Mouse (Mus musculus) 416B (cell line): Measurements from ENCODE around the gene Nutf2.
A peak's percentile ranks its signal among the peaks of the same experiment; 100 is the strongest.

Experiments used
- DNase-seq: peaks from one replicate; pipeline ENCODE4 v3.0.0; 2011; ENCODE audit warnings: low read depth

Gene Nutf2

DNA sequence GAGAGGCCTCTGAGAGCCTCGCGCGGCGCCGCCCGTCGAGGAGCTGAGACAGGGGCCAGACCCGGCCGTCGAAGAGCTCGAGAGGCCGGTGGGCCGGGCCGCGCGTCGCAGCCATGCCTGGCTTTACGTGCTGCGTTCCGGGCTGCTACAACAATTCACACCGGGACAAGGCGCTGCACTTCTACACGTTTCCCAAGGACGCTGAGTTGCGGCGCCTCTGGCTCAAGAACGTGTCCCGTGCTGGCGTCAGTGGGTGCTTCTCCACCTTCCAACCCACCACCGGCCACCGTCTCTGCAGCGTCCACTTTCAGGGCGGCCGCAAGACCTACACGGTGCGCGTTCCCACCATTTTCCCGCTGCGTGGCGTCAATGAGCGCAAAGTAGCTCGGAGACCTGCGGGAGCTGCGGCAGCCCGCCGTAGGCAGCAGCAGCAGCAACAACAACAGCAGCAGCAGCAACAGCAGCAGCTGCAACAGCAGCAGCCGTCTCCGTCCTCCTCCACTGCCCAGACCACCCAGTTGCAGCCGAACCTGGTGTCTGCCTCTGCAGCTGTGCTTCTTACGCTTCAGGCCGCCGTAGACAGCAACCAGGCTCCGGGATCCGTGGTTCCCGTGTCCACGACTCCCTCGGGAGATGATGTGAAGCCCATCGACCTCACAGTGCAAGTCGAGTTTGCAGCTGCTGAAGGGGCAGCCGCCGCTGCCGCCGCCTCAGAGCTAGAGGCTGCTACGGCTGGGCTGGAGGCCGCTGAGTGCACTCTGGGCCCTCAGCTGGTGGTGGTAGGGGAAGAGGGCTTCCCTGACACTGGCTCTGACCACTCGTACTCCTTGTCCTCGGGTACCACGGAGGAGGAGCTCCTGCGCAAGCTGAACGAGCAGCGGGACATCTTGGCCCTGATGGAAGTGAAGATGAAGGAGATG is 4.9 kb upstream of the Nutf2 start:
- DNase-seq: peak; percentile 60

GRCm38 (mm10) chr8:105856168-105856835 is 4.1 kb upstream of the Nutf2 start:
- no peak for DNase-seq

DNA sequence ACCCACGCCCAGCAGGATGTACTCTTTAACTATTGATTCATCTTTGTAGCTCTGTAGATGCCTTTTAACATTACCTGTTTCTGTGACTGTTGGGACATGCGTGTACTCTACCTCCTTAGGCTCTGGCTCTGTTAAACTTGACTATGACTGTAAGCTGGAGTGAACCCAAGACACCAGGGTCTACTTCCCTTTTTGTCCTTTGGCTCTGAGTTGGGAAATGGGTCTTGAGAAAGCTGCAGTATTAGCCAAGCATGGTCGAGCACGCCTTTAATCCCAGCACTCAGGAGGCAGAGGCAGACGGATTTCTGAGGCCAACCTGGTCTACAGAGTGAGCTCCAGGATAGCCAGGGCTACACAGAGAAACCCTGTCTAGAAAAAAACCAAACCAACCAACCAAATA is 1.9 kb upstream of the Nutf2 start:
- DNase-seq: peak; percentile 76

DNA sequence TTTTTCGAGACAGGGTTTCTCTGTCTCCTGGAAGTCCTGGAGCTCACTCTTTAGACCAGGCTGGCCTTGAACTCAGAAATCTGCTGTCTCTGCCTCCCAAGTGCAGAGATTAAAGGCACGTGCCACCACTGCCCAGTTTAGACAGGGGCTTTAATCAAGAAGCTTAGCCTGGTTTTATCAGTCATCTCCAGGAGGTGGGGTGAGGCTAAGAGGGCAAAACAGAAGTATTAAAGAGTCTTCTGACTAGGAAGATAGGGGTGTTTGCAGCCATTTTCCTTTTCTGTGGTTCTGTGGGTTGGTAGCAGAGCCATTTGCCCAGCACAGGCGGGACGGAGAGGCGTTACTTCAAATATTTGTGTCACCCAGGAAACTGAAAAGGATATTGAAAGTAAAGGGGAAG is 1.1 kb upstream of the Nutf2 start:
- peak; percentile 81 for DNase-seq

DNA sequence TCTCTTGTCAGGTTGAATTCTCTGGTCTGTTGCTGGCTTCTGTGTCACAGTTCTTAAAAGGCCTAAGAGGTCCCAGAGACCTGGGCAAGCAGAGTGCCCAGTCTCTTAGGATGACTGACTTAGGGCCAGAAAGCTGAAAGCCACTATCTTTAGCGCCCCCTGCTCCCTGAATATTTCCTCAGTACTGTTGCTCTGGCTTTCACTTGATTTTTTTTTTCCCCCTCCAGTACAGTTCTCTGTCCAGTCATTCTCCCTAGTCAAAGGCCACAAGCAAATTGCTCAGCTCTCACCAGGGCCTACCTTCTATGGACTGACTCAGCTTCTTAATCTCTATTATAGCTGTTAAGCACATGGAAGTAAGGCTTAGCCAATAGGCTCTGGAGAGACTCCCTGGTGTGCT is 1.6 kb downstream of the Nutf2 start:
- DNase-seq: peak; percentile 82

- DNase-seq: peak; percentile 55
These were observed 6.1 kb downstream of the Nutf2 start for GRCm38 (mm10) chr8:105866364-105867029.

- DNase-seq: peak; percentile 28
These were observed 13.9 kb downstream of the Nutf2 start for GRCm38 (mm10) chr8:105874301-105874700.

DNA sequence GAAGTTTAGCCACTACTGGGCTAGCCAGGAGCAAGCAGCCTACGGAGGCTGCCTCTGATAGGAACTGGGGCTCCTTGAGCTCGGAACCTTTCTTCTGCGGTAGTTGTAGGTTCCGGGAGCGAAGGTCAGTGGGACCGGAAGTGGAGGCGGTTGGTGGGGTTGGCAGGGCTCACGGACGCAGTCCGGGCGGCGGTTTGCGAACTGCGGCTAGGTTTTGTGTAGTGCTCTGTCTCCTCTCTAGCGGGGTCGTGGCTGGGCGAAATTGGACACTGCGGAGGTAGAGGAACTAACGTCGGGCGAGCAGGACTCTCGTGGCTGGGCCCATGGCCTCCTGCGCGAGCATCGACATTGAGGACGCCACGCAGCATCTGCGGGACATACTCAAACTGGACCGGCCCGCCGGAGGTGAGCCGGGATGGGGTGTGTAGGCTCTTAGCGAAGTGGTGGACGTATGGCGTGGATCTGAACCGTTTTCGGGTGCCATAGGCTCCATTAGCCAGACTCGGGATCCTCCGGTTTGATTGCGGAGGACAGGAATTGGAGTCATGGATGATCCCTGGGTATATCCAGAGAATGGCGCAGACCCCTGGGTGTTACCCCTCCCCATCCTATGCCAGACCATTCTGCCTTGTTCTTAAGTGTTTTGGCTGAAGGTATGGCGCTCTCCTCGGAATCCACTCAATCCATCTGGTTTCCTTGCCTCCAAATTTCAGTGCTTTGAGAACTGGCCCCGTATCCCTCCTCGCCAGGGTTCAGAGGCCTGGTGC is 20.6 kb downstream of the Nutf2 start, which contains the start of gene Edc4:
Edc4 (plus strand) TSS at position 128 of the 767 bp plus-strand sequence.
- DNase-seq: peak; percentile 89

DNA sequence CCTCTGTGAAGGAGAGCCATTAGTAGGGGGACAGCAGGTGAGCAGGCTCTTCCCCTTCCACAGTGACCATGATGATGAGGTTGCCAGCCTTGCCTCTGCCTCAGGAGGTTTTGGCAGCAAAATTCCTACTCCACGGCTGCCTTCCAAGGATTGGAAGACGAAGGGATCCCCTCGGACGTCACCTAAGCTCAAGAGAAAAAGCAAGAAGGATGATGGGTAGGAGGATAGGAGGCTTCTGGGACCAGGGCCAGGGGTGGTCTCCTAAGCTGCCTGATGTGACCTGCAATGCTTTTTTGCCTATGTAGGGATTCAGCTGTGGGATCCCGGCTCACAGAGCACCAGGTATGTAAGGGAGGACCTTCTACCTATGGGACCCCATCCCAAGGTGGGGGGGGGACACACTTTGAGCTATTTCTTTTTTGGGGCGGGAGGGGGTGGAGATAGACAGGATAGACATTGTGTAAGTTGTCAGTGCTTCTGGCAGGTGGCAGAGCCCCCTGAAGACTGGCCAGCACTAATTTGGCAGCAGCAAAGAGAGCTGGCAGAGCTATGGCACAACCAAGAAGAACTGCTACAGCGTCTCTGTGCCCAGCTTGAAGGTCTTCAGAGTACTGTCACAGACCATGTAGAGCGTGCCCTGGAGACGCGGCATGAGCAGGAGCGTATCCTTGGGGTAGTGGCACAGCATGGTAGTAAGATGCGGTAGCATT is 29.5 kb downstream of the Nutf2 start:
- DNase-seq: no peak

GRCm38 (mm10) chr8:105890870-105891269 is 30.5 kb downstream of the Nutf2 start:
- no peak for DNase-seq

- peak; percentile 40 for DNase-seq
These were observed 32.1 kb downstream of the Nutf2 start for GRCm38 (mm10) chr8:105892432-105892831.

GRCm38 (mm10) chr8:105893339-105893738 is 33.0 kb downstream of the Nutf2 start, which contains the start of gene Nrn1l:
Gene Nrn1l, plus strand, starts transcription at chr8:105893567.
- peak; percentile 24 for DNase-seq

GRCm38 (mm10) chr8:105897801-105898480 is 37.6 kb downstream of the Nutf2 start:
- no peak for DNase-seq

DNA sequence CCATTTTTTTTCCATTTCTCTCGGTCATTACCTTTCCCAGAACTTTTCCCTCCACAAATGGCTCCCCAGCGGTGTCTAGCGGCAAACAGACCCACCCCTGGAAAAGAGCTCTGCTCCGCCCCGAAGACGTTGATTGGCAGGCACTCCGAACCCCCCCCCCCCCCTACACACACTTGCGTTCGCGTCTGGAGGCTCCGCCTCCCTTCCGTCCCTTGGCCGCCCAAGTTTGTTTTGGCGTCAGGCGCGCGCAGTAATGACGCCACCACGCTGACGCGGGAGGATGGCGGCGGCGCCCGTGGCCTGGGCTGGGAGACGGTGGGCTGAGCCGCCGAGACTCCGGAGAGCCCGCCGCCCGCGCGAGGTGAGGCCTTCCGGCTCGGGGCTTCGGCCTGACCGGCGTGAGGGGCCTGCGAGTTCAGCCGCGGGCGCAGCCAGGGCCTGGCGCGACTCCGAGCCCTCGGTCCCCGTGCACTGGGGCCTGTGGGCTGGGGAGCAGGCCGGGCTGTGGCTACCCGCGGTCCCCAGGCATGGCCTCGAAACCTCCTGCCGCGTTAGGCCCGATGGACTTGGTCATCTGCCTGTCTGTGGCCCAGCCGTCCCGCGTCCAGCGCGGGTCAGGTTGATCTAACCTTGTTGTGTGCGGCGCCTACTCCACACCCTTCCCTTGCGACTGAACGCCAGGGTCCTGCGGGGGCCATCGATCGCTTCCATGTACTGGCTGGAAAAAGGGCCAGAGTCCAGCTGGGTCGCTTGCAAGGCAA is 40.0 kb downstream of the Nutf2 start, which contains the start of gene Pskh1:
Pskh1 (plus strand) TSS at position 262 of the 761 bp plus-strand sequence.
- DNase-seq: peak; percentile 94

DNA sequence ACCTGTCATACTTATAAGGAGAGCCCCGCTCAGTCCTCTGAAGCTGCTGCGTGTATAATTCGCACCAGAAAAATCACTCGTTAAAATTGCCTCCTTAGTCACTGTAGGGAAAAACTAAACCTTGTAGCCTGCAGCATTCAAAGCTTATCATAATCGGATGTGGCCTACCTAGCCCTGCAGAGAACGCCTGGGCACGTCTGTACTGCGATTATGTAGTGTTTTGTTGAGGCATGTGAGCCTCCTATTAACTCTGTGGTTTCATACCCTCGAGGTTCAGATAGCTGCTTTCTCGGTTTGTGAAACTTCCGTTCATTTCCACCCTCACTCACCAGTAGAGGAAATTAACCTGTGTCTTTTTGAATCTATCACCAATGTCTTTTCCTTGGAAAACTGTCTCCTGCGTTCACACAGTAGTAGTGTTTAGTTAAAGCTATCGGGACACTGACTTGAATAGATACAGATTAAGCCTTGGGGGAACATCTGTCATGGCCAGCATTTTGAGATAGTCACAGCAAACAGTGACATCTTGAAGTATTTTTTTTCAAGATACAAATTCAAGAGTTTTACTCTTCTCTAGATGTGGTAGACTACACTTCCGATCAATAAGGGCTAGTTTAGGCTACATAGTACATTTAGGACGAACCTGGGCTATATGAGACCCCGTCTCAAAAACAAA is 40.7 kb downstream of the Nutf2 start:
- DNase-seq: peak; percentile 63

DNA sequence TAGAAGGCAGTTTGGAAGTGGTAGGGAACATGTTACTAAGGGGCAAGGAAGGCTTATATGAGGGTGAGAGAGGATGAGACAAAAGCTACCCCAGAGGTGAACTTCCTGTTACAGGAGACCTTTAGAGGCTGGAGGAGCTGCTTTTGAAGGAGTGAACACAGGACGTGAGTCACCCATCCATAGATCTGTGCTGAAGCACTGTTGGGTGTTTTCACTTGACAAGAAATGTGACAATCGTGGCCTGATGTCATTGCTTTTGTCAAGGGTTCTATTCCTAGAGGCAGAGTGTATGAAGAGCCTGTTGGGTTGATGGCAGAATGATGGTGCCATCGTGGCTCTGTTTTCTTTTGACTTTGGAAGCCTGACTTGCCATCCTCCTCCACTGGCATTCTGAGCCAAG is 59.0 kb downstream of the Nutf2 start:
- DNase-seq: peak; percentile 70

GRCm38 (mm10) chr8:105925123-105925522 is 64.7 kb downstream of the Nutf2 start:
- no peak for DNase-seq
